Mouse (Mus musculus) heart, adult 8-10 months (tissue): Measurements from ENCODE around the gene Prss57. TPM values are rescaled to one million over a fixed set of nuclear protein-coding genes. Genes with fewer than 3 reads are reported as not detected.

Source experiments
- DNase-seq: peaks from one replicate; pipeline ENCODE4 v3.0.0; 2022; ENCODE audit warnings: low spot score
- total RNA-seq, 4 experiments: library from RNA; stranded (reverse); gene quantifications; 2 replicates each; pipeline ENCODE4 v1.2.4; 2022

The Prss57 gene
- total RNA-seq, 4 experiments from 2014 or later = not detected

DNA sequence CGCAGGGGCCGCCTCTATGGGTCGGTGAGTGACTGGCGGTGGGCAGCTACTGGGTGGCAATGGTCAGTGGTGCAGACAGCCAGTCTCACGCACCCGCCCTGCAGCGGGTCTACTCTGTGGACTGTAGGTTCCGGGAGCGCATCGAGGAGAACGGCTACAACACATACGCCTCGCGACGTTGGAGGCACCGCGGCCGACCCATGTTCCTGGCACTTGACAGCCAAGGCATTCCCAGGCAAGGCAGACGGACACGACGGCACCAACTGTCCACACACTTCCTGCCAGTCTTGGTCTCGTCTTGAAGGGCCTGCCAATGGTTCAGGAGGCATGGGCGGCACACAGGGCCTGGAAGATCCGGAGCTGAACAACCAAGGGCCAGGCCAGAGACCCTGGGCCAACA, 34.1 kb downstream of the Prss57 start:
- no peak for DNase-seq

GRCm38 (mm10) chr10:79755854-79756253, 34.9 kb downstream of the Prss57 start:
- DNase-seq = no peak

DNA sequence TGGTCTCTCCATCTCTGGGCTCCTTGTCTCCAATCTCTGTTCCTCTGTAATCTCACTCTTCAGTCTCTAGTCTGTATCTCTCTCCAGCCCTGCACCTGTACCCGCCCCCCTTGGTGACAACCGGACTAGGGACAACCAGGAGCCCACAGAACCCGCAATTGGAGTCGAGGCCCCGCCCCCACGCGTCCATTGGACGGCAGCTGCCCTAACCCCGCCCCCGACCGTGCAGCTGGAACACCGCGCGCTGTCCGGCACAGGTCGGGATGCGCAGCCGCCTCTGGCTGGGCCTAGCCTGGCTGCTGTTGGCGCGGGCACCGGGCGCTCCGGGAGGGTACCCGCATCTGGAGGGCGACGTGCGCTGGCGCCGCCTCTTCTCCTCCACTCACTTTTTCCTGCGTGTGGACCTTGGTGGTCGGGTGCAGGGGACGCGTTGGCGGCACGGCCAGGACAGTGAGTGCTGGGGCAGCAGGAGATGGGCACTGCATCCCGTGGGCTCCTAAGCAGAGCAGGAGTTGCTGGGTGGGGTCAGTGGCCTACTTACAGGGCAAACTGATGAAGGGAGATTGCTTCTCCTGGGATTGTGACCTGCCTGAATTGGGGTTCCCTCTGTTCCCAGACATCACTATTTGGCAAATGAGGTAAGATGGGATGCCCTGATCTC, 35.8 kb downstream of the Prss57 start, which contains the start of gene Fgf22:
Gene Fgf22, plus strand, starts transcription at position 221 of the 661 bp plus-strand sequence.
- peak; percentile 30 for DNase-seq

- no peak for DNase-seq
These were observed 42.3 kb downstream of the Prss57 start for GRCm38 (mm10) chr10:79748496-79748895.

DNA sequence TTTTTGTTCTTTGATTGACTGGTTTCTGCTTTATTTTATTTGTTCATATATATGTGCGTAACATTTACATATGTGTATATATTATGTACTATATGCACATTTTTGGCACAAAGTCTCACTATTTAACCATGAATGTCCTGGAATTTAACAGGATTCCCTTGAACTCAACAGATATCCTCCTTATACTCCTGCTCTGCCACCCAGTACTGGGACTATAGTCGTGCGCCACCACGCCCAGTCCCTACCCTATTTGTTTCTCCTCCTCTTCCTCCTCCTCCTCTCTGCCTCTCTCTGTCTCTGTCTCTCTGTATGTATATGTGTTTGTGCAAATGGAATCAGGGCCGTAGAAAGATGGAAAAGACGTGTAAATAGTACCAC, 44.0 kb downstream of the Prss57 start:
- no peak for DNase-seq

DNA sequence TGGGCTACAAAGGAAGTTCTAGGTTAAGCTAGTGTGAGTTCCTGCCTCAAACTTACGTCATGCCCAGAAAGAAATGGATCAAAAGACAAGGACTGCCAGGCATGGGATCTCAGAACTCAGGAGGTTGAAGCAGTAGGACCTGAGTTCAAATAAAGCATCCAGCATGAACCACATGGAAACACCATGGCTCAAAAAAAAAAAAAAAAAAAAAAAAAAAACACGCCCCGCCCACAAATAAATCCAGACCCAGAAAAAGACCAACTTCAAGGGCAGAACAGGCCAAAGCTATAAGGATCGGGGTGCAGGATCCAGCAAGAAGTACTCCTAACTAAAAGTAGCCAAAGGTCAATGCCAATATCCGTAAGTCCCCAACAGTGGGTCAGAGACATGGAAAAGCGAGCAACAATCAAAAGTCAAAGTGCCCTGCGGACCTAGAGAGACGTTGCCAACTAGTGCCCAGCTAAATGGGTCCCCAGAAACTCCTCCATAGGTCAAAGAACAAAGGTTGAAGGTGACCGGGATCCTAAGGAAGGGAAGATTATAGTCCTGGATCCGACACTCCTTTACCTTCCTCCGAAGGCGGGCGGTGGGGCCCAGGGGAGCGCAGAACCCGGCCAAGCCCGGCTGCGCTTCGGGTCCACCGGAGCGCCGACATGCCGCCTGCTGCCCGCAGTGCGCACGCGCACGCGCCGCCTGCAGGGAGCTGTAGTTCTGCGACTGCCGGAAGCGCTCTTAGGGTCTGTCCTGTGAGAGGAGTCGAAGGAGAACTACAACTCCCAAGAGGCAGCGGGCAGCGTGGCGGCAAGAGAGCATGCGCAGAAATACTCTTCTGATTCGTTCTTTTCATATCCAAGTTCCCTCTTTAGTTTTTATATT, 44.6 kb downstream of the Prss57 start, which contains the start of gene Polrmt:
Gene Polrmt, minus strand, starts transcription at position 684 of the 876 bp plus-strand sequence.
- DNase-seq = peak; percentile 98

DNA sequence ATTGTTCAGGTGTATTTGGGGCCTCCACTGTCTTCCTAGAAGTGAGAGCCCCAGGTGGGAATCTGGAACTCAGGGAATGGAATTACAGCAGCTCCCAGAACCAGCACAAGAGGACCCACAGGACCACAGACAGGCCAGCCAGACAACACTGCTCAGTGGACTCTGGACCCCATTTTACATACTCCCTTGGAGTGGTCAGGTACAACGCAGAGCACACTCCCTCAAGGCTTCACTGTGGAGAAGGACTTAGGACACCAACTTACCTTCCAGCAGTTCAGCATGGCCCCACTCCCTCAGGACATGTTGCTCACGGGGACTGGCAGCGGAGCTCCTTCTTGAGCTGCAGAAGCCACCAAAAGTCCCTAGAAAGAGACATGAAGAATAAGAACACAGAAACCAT, 45.4 kb downstream of the Prss57 start:
- DNase-seq = no peak

- DNase-seq = no peak
These were observed 47.0 kb downstream of the Prss57 start for GRCm38 (mm10) chr10:79743650-79744365.

DNA sequence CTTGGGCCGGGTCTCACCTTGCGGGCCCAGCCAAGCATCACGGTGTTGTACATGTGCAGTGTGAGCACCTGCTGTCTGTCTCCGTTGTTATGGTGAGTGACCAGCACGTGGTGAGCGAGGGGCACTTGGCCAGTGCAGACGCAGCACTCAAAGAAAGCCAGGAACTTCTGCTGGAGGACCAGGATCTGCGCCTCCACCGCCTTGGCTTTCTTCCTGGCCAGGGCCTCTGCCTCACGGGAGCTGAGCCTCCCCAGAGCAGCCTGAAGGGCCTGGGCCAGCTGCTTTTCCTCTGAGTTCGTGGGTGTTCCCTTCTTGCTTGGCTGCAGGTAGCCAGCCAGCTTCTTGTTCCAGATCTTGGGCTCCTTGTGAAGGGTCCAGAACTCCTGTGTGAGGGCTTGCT, 47.6 kb downstream of the Prss57 start:
- no peak for DNase-seq

DNA sequence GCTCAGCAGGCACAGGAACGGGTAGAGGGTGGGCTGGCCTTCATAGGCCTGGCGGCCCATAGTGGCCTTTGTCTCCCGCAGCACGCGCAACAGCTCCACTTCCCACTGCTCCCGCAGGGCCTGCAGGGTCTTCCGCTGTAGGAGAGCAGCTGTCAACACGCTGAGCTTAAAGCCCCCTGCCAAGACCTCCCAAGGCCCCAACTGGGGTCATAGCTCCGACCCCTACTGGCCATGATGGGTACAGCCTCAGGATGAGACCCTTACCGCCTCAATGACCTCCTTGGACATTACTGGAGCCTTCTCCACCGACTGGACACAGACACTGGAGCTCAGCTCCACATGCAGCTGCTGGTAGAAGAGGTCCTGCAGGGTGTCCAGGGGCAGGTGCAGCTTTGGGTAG, 49.9 kb downstream of the Prss57 start:
- no peak for DNase-seq

GRCm38 (mm10) chr10:79739234-79739633, 51.5 kb downstream of the Prss57 start:
- DNase-seq = no peak

DNA sequence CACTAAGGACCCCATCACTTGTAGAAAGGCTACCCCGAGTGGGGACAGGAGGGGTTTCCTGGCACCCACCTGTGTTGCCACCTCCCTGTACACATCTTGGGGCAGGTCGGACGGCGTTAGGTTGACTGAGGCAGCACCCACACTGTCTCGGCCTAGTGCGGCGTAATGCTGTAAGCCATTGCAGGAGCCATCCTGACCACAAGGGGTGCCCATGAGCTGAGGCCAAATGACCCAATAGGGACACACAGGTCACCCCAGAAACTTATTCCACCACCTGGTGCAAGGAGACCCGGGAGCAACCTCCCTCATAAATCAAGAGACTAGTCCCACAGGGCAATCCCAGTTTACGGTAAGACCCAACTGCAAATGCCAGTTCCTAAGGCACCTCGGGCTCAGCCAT, 52.5 kb downstream of the Prss57 start:
- DNase-seq = no peak

- DNase-seq = no peak
These were observed 54.1 kb downstream of the Prss57 start for GRCm38 (mm10) chr10:79736706-79737105.

DNA sequence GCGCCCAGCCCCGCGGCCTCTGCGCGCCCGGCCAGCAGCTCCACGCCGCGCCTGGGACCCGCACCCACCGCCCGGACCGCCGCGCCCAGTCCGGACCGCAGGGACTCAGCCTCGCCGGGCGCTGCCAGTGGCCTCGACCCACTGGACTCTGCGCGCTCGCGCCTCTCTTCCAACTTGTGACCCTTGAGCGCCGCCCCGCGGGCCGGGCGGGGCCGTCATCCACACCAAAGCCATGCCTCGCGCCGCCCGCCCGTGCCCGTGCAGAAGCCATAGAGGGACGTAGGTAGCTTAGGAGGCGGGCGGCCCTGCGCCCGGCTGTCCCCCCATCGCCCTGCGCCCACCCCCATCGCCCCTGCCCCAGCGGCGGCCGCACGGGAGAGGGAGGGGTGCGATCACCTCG, 55.4 kb downstream of the Prss57 start:
- no peak for DNase-seq

DNA sequence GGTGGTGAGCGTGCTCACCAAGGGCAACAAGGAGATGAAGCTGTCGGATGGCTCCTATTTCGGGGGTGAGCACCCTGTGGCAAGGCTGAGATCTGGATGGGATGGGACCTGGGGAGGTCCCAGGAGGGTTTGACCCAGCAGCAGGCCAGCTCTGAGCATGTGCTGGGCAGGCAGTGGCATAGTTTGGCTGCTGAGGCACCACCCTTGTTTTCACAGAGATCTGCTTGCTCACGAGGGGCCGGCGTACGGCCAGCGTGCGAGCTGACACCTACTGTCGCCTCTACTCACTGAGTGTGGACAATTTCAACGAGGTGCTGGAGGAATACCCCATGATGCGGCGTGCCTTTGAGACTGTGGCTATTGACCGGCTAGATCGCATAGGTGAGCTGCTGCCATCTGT, 56.9 kb downstream of the Prss57 start:
- no peak for DNase-seq

DNA sequence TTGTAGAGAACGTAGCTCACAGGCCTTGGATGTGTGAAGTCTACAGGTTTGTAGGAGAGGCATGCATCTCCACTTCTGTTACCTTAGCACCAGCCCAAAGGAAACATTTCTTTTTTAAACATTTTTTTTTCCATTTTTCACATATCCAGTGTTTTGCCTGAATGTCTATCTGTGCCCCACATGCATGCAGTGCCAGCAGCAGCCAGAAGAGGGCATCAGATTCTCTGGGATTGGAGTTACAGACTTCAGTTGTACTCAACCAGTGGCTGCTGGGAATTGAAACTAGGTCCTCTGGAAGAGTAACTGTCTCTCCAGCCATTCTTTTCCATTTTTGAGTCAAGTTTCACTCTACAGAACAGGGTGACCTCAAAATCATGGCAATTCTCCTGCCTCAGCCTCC, 58.3 kb downstream of the Prss57 start:
- no peak for DNase-seq

Other genes starting within 250 kb of the Prss57 start
- 10 to 100 TPM; 10.6 to 17.6 (median 15.3) TPM for gene Mier2, start 235.8 kb downstream of the Prss57 start, total RNA-seq
- gene Theg, start 203.6 kb downstream of the Prss57 start, total RNA-seq = not detected
- gene C2cd4c, start 176.9 kb downstream of the Prss57 start, total RNA-seq = under 1 TPM in 1 of 4 experiments, not detected in 3; 0.16 TPM
- 1 to 10 TPM; 1.2 to 2.0 (median 1.2) TPM for gene Shc2, start 153.0 kb downstream of the Prss57 start, total RNA-seq
- not detected for gene Odf3l2, start 145.2 kb downstream of the Prss57 start, total RNA-seq
- not detected for gene Madcam1, start 126.4 kb downstream of the Prss57 start, total RNA-seq
- 10 to 100 TPM; 14.5 to 20.0 (median 16.9) TPM for gene Tpgs1, start 121.6 kb downstream of the Prss57 start, total RNA-seq
- 100 to 1,000 TPM; 201 to 230 (median 213) TPM for gene Cdc34, start 108.8 kb downstream of the Prss57 start, total RNA-seq
- 1 to 10 TPM; 7.6 to 9.0 (median 8.3) TPM for gene Gzmm, start 101.9 kb downstream of the Prss57 start, total RNA-seq
- 1,000 to 10,000 TPM; 1,424 to 1,552 (median 1,533) TPM for gene Bsg, start 86.5 kb downstream of the Prss57 start, total RNA-seq
- gene Hcn2, start 74.3 kb downstream of the Prss57 start, total RNA-seq = 10 to 100 TPM; 13.7 to 16.7 (median 15.1) TPM
- gene Polrmt, start 44.4 kb downstream of the Prss57 start, total RNA-seq = 10 to 100 TPM; 41.1 to 54.7 (median 47.0) TPM
- not detected for gene Fgf22, start 35.9 kb downstream of the Prss57 start, total RNA-seq
- gene Rnf126, start 24.0 kb downstream of the Prss57 start, total RNA-seq = 10 to 100 TPM; 20.2 to 23.2 (median 21.5) TPM
- 1 to 10 TPM; 2.9 to 5.8 (median 3.6) TPM for gene Fstl3, start 13.7 kb downstream of the Prss57 start, total RNA-seq
- 10 to 100 TPM; 37.8 to 53.8 (median 51.7) TPM for gene Palm, start 2.6 kb upstream of the Prss57 start, total RNA-seq
- under 1 TPM in 3 of 4 experiments, not detected in 1; 0.31 to 0.75 (median 0.60) TPM for gene Misp, start 30.0 kb upstream of the Prss57 start, total RNA-seq
- gene Ptbp1, start 63.5 kb upstream of the Prss57 start, total RNA-seq = 10 to 100 TPM; 45.4 to 57.7 (median 49.9) TPM
- 1 to 10 TPM in 1 of 4 experiments, not detected in 3; 2.4 TPM for gene Prtn3, start 83.5 kb upstream of the Prss57 start, total RNA-seq
- under 1 TPM in 3 of 4 experiments, not detected in 1; 0.19 to 0.41 (median 0.29) TPM for gene Plppr3, start 83.7 kb upstream of the Prss57 start, total RNA-seq
- gene Elane, start 95.3 kb upstream of the Prss57 start, total RNA-seq = under 1 TPM in 1 of 4 experiments, not detected in 3; 0.57 TPM
- gene Cfd, start 99.9 kb upstream of the Prss57 start, total RNA-seq = 10 to 100 TPM; 12.7 to 46.8 (median 17.8) TPM
- gene Med16, start 118.0 kb upstream of the Prss57 start, total RNA-seq = 10 to 100 TPM; 48.5 to 65.2 (median 53.3) TPM
- not detected for gene Gm26602, start 119.9 kb upstream of the Prss57 start, total RNA-seq
- under 1 TPM; 0.28 to 0.62 (median 0.32) TPM for gene Kiss1r, start 126.0 kb upstream of the Prss57 start, total RNA-seq
- gene R3hdm4, start 130.2 kb upstream of the Prss57 start, total RNA-seq = 10 to 100 TPM; 75.2 to 85.9 (median 81.0) TPM
- 1 to 10 TPM; 1.2 to 1.7 (median 1.3) TPM for gene Arid3a, start 136.1 kb upstream of the Prss57 start, total RNA-seq
- gene Wdr18, start 169.2 kb upstream of the Prss57 start, total RNA-seq = 10 to 100 TPM; 28.4 to 36.2 (median 29.6) TPM
- gene Grin3b, start 179.8 kb upstream of the Prss57 start, total RNA-seq = under 1 TPM; 0.37 to 0.85 (median 0.63) TPM
- gene Tmem259, start 193.4 kb upstream of the Prss57 start, total RNA-seq = 100 to 1,000 TPM; 116 to 120 (median 117) TPM
- 10 to 100 TPM; 27.1 to 35.7 (median 33.3) TPM for gene Cnn2, start 197.6 kb upstream of the Prss57 start, total RNA-seq
- 1 to 10 TPM; 7.5 to 8.5 (median 8.0) TPM for gene Abca7, start 205.5 kb upstream of the Prss57 start, total RNA-seq
- gene Arhgap45, start 225.7 kb upstream of the Prss57 start, total RNA-seq = 1 to 10 TPM; 2.9 to 5.1 (median 3.4) TPM
- gene Polr2e, start 248.8 kb upstream of the Prss57 start, total RNA-seq = 100 to 1,000 TPM in 2 of 4 experiments, 10 to 100 TPM in 2; 91.7 to 106 (median 100) TPM